Mouse (Mus musculus): Measurements from ENCODE around the gene Haus6. TPM values are rescaled to one million over a fixed set of nuclear protein-coding genes. Genes with fewer than 3 reads are reported as not detected.
A peak's percentile ranks its signal among the peaks of the same experiment; 100 is the strongest.

The Haus6 gene
- total RNA-seq, 2 experiments from 2014 or later, result 4.8 to 5.5 TPM

- DNase-seq (ENCODE audit: low spot score), result peak; percentile 97
Measured at GRCm38 (mm10) chr4:86575283-86575983, 36.4 kb downstream of the Haus6 start, which contains the start of gene Rraga. Gene Rraga, plus strand, starts transcription at chr4:86575668.

DNA sequence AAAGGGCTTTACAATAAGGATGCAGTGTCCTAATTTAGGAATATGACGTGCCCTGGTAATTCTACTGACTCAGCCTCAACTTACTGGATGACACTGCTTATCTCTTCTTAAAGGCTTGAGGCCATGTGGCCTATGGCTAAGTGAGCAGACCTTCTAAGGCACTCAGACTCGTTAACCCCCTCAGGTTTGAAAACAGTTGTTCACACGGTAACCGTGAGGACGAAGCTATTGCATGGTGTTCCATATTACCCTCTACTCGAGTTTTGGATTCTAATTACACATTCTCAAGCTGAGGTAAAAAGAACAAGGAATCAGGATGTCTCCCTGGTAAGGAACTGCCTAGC lies 36.9 kb downstream of the Haus6 start:
- peak; percentile 3 for DNase-seq (ENCODE audit: low spot score)

DNA sequence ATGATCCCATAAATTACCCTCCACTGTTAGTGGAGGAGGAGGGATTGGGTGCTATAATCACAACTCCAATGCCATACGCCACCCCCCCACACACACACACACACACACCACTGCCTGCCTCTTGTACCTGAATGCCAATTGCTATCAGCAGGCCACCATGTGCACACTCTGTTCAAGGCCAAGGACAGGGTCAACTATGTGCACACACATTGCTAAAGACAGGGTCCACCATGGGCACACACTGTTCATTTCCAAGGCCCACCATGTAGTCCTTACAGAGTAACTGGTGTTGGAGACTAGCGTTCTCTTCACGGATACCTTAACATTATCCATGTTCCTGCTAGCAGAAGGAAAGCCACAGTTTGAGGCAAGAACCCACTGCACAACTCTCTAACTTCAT lies 50.8 kb downstream of the Haus6 start:
- no peak for DNase-seq (ENCODE audit: low spot score)

DNA sequence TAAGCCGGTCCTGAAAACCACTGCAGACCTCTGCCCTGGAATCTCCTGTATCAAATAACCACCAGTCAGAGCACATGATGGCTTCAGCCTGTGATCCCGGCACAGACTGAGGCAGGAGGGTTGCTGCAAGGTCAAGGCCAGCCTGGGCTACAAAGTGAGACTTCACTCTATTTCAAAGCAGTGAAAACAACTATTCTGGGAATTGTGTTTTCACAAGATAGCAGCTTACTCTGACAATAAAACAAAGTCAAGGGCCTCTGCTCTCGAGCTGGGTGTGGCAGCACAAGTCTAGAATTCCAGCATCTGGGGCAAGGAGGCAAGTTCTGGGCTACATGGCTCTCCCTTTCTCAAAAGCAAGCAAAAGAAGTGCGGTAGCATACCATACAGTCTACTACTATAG lies 52.8 kb downstream of the Haus6 start:
- no peak for DNase-seq (ENCODE audit: low spot score)

GRCm38 (mm10) chr4:86558228-86558627 lies 53.6 kb downstream of the Haus6 start, which contains the start of gene Saxo1:
Gene Saxo1, minus strand, starts transcription at chr4:86558328.
- DNase-seq (ENCODE audit: low spot score), result no peak

DNA sequence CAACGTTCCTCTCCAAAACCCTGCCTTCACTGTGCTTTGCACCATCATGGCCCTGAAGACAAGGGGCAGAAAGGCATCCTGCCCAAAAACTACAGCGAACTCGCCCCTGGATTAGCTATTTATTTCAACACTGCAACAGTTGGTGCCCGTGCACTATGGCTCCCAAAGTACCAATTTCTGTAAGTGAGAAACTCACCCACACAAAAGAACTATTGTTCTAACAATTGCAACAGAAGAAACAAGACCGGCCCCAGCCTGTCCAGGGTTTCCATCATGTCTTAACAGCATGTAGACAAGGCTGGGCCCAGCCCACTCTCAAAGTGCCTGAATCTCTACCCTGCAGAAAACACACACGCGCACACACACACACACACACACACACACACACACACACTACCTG lies 54.5 kb downstream of the Haus6 start:
- no peak for DNase-seq (ENCODE audit: low spot score)

DNA sequence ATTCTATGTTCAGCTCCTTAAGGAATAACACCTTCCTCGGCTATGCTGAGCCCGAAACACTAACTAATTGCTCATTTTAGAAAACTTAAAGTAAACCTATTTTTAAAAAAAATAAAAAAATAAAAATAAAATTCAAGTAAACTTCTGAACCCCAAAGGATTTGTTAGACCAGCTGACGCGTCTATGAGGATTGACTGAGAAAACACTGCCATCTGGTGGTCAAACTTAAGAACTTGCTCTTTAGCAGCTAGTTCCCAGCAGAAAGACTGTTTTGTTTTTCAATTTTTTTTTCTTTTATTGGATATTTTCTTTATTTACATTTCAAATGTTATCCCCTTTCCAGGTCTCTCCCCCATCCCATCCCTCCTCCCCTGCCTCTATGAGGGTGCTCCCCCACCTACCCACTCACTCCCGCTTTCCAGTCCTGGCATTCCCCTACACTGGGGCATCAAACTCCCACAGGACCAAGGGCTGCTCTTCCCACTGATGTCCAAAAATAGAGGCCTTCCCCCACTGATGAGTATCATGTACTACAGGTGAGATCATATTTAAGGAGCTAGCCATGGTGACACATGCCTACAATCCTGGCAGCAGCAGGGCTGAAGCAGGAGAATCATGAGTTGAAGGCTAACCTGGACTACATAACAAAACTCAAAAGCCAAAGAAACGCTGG lies 56.7 kb downstream of the Haus6 start:
- peak; percentile 35 for DNase-seq (ENCODE audit: low spot score)

DNA sequence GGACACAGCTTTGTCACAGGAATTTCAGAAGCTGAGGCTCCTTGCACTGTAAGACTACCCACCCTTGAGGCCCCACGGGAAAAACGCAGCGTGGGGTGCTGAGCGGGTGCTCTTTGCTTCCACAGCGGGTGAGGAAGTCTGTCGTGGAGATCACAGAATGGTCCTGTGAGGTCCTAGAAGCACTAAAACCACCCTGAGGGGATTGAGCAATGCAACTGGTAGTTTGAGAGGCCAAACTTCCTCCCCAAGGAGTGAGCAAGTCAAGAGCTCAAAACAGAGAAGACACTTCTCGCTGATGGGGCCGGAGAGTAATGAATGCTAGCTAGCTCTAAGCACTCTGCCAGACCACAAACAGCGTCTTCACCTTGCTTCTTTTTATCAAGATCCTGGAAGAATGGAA lies 63.5 kb downstream of the Haus6 start:
- DNase-seq (ENCODE audit: low spot score), result peak; percentile 15

DNA sequence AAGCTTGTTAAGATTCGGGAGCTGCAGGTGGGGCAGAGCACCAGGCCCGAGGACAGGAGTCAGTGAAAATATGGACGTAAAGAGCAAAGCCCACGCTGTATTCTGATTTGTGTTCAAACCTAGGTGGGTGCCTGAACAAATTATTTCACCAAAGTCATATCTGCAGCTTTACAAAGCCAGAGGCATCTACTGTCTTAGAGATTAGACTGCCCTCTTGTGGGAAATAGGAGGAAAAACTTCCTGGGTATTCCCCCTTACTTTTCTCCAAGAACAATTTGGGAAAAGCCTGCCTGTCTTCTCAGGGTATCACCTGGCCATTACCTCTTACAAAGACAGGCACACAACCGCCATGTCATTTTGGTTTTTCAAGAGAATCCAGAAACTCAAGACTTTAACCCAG lies 66.2 kb downstream of the Haus6 start:
- no peak for DNase-seq (ENCODE audit: low spot score)

DNA sequence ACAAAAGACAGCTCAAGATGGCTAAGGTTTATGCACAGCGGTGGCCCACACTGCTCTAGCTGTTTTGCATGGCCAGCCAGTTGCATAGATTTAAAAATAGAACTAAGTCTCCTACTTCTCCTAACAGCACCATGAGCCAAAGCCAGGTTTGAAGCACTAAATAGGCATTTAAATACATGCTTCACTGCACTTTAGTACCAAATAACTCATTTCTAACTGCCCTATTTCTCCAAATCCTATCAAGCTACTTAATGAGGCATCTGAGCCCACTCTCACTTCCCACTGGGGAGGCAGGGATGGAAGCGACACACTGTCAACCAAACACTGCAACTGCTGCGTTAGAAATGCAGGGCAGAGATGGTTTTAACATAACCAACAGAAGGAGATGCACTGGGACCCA lies 67.9 kb downstream of the Haus6 start:
- DNase-seq (ENCODE audit: low spot score), result no peak

DNA sequence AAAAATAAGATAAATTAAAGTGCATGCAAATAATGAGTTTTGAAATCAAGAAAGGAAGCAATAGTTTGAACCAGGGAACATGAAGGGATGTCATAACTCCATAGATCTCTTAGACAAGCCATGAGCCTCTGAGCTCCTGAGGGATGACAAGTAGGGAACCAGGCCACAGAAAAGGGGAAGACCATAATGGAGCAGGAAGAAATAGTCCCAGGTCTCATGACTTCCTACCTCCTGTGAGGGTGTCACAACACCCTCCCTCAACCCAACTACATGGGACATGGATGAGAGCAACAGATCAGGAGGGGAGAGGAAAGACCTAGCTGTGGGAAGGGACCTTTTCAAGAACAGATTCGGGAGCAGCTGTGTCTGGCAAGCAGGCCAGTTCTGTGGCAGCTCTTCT lies 70.3 kb downstream of the Haus6 start:
- no peak for DNase-seq (ENCODE audit: low spot score)

DNA sequence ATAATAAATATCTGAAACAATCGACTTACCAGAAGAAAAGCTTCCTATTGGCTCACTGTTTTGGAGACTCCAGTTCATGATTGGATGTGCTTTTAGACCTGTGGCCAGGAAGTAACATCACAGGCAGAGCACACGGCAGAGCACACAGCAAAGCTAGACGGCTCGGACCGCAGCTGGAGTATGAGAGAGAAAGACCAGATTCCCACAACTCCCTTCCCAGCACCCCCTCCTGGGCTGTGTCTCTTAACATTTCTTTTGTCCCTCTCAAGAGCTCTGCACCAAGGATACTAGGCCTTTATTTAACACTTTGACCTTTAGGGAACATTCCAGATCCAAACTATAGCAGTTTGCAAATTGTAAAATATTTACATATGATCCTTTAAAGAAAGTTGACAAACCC lies 72.9 kb downstream of the Haus6 start:
- no peak for DNase-seq (ENCODE audit: low spot score)

DNA sequence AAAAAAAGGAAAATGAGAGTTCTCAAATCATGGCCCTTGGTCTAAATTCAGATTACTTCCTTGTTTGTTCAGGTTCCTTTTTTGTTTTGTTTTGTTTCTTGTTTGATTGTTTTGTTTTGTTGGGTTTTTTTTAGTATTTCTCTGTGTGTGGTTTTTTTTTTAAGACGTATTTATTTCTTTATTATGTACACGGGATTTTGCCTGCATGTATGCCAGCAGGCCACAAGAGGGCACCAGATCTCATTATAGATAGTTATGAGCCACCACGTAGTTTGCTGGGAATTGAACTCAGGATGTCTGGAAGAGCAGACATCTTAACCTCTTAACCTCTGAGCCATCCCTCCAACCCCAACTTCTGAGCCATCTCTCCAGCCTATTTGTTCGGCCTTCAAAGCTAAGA lies 73.9 kb downstream of the Haus6 start:
- DNase-seq (ENCODE audit: low spot score), result peak; percentile 30

GRCm38 (mm10) chr4:86534091-86534481 lies 77.8 kb downstream of the Haus6 start:
- peak; percentile 11 for DNase-seq (ENCODE audit: low spot score)

GRCm38 (mm10) chr4:86533406-86534090 lies 78.3 kb downstream of the Haus6 start:
- DNase-seq (ENCODE audit: low spot score), result no peak

DNA sequence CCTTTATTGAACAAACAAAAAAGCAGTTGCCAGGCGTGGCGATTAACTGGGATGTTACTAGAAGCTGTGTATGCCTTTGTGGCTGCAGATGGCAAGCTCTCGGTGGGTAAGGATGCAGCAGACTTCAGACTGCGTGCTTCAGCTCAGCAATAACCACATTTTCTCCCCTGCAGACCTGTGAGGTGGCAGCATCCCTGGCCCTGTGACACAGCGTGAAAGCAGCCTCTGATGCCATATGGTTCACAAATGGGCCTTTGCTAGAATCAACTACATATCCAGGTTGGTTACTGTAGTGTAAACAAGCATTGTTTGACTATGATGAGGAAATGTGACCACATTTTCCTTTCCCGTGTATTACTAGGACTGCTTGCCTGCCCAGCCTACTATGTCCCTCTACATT lies 82.7 kb downstream of the Haus6 start:
- no peak for DNase-seq (ENCODE audit: low spot score)

Other genes with a start within 250 kb of the Haus6 start
- not detected for gene Saxo1, start 53.7 kb downstream of the Haus6 start, total RNA-seq (2021)
- gene Rraga, start 36.4 kb downstream of the Haus6 start, total RNA-seq (2021), result 10 to 100 TPM; 48.6 to 51.3 TPM
- 10 to 100 TPM; 59.8 to 66.3 TPM for gene Plin2, start 58.0 kb upstream of the Haus6 start, total RNA-seq (2021)
- 10 to 100 TPM; 29.1 to 29.2 TPM for gene Dennd4c, start 136.5 kb upstream of the Haus6 start, total RNA-seq (2021)
- gene Rps6, start 245.4 kb upstream of the Haus6 start, total RNA-seq (2021), result 100 to 1,000 TPM; 423 to 439 TPM